Mouse (Mus musculus): ENCODE measurements around the gene Thsd7a.

Gene Thsd7a

GRCm38 (mm10) chr6:12748787-12749530 lies at the start of gene Thsd7a:
Gene Thsd7a (minus strand): TSS chr6:12749410.
- no peak for DNase-seq

- DNase-seq: no peak
Observed at GRCm38 (mm10) chr6:12787129-12787528, 37.9 kb upstream of the Thsd7a start.

GRCm38 (mm10) chr6:12786378-12786982 lies 37.3 kb upstream of the Thsd7a start:
- no peak for DNase-seq

- DNase-seq: no peak
Observed at GRCm38 (mm10) chr6:12784918-12785618, 35.9 kb upstream of the Thsd7a start.

GRCm38 (mm10) chr6:12772799-12773198 lies 23.6 kb upstream of the Thsd7a start:
- DNase-seq: no peak

GRCm38 (mm10) chr6:12765191-12765590 lies 16.0 kb upstream of the Thsd7a start:
- no peak for DNase-seq

GRCm38 (mm10) chr6:12764606-12765005 lies 15.4 kb upstream of the Thsd7a start:
- DNase-seq: no peak

- DNase-seq: no peak
Observed at GRCm38 (mm10) chr6:12763816-12764215, 14.6 kb upstream of the Thsd7a start.

GRCm38 (mm10) chr6:12759328-12760193 lies 10.4 kb upstream of the Thsd7a start:
- DNase-seq: no peak

- no peak for DNase-seq
Observed at GRCm38 (mm10) chr6:12752297-12752696, 3.1 kb upstream of the Thsd7a start.

GRCm38 (mm10) chr6:12750441-12750840 lies 1.2 kb upstream of the Thsd7a start:
- DNase-seq: no peak

GRCm38 (mm10) chr6:12749531-12750210 lies 461 bp upstream of the Thsd7a start:
- DNase-seq: no peak

GRCm38 (mm10) chr6:12748454-12748786 lies 790 bp downstream of the Thsd7a start:
- no peak for DNase-seq

GRCm38 (mm10) chr6:12747856-12748450 lies 1.3 kb downstream of the Thsd7a start:
- DNase-seq: no peak

GRCm38 (mm10) chr6:12742791-12743190 lies 6.4 kb downstream of the Thsd7a start:
- no peak for DNase-seq

- no peak for DNase-seq
Observed at GRCm38 (mm10) chr6:12733924-12734323, 15.3 kb downstream of the Thsd7a start.

- DNase-seq: no peak
Observed at GRCm38 (mm10) chr6:12716071-12716470, 33.1 kb downstream of the Thsd7a start.

GRCm38 (mm10) chr6:12712581-12712980 lies 36.6 kb downstream of the Thsd7a start:
- no peak for DNase-seq

GRCm38 (mm10) chr6:12702925-12703324 lies 46.3 kb downstream of the Thsd7a start:
- DNase-seq: no peak

- no peak for DNase-seq
Observed at GRCm38 (mm10) chr6:12699089-12699488, 50.1 kb downstream of the Thsd7a start.

- DNase-seq: no peak
Observed at GRCm38 (mm10) chr6:12693689-12694088, 55.5 kb downstream of the Thsd7a start.

GRCm38 (mm10) chr6:12693239-12693638 lies 56.0 kb downstream of the Thsd7a start:
- DNase-seq: no peak

Data from thymus, postnatal 36 days (tissue).